Mouse (Mus musculus): ENCODE results near the gene Agbl1. TPM values are rescaled to one million over a fixed set of nuclear protein-coding genes. Genes with fewer than 3 reads are reported as not detected.

Gene Agbl1
- polyA plus RNA-seq, 1 experiment from 2014 or later = not detected

GRCm38 (mm10) chr7:77134860-77135259 lies 905.2 kb downstream of the Agbl1 start:
- peaks cover 3% of the 10 kb centered on the region; the same call in 1 of the 2 replicates for H3K4me1 ChIP-seq (replicated peaks; ENCODE audit: insufficient read depth, low read length)
- 89% methylated on average over 2 of the region's 2 CpGs for WGBS
- no peaks in the 10 kb centered on the region for H3K9me3 ChIP-seq (replicated peaks; ENCODE audit: low read length)
- ATAC-seq (replicated peaks; ENCODE audit: low FRiP score, low read depth) = no peak
- H3K4me3 ChIP-seq (replicated peaks; ENCODE audit: low read depth, low read length) = no peak overlapping the region
- no peak for DNase-seq (ENCODE audit: low spot score)
- H3K27ac ChIP-seq = no peak overlapping the region
- no peaks in the 10 kb centered on the region for H3K27me3 ChIP-seq (ENCODE audit: insufficient read depth, low read length)
- no peak for TF ChIP-seq CTCF (IDR thresholded peaks at IDR 0.05; ENCODE audit: low read depth)
- no peak overlapping the region for H3K4me2 ChIP-seq (ENCODE audit: low read length)
- no peak overlapping the region for H3K9ac ChIP-seq (ENCODE audit: low read depth, low read length)
- no peaks in the 10 kb centered on the region for H3K36me3 ChIP-seq (ENCODE audit: insufficient read depth, low read length)

DNA sequence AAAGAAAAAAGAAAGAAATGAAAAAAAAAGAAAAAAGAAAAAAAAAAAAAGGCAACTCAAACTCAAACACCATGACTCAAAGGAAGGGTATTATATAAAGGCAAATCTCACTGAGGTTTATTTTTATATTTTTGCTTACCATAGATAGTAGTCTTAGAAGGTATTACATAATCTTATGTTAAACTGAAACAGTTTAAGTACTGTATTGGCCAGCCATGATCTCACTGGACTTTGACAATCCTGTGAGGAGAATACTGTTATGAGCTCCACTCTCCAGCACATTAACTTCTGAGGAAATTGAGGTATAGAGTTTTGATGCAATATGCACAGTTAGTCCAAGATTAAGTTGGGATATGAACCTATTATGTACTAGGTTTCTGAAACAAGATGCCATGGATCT lies 909.0 kb downstream of the Agbl1 start:
- Histone ChIP-seq H3K36me3 (ENCODE audit: insufficient read depth, low read length) (no peaks in the 10 kb centered on the region), H3K27me3 (ENCODE audit: insufficient read depth, low read length) (no peaks in the 10 kb centered on the region), H3K4me3 (replicated peaks; ENCODE audit: low read depth, low read length) (no peak overlapping the region), H3K27ac (no peak overlapping the region), H3K4me2 (ENCODE audit: low read length) (no peak overlapping the region), H3K9me3 (replicated peaks; ENCODE audit: low read length) (no peaks in the 10 kb centered on the region), H3K4me1 (replicated peaks; ENCODE audit: insufficient read depth, low read length) (no peaks in the 10 kb centered on the region), H3K9ac (ENCODE audit: low read depth, low read length) (no peak overlapping the region)
- DNase-seq (ENCODE audit: low spot score) (no peak), ATAC-seq (replicated peaks; ENCODE audit: low FRiP score, low read depth) (no peak)
- no peak for TF ChIP-seq CTCF (IDR thresholded peaks at IDR 0.05; ENCODE audit: low read depth)

DNA sequence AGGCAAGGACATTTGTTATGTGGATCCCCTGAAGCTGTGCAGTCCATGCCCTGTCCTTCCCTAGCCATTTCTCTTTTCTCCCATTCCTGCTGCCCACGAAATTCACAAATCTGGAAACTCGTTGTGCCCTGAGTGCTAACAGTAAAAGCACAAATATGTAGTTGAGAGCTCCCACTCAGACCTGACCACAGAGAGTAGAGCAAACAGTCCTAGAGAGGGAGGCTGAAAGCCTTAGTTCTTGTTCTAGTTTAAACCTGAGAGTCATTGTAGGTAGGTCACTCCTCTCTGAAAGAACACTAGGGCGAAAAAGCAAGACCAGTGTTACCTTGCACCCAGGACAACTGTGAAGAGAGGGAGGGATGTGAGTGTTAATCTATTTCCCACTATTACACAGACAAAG lies 917.8 kb downstream of the Agbl1 start:
- TF ChIP-seq CTCF (IDR thresholded peaks at IDR 0.05; ENCODE audit: low read depth) = no peak
- DNase-seq (ENCODE audit: low spot score) = no peak
- WGBS = 77% methylated on average over 3 of the region's 3 CpGs
- Histone ChIP-seq H3K36me3 (ENCODE audit: insufficient read depth, low read length) (no peaks in the 10 kb centered on the region), H3K4me3 (replicated peaks; ENCODE audit: low read depth, low read length) (no peak overlapping the region), H3K9me3 (replicated peaks; ENCODE audit: low read length) (no peaks in the 10 kb centered on the region), H3K4me2 (ENCODE audit: low read length) (no peak overlapping the region), H3K4me1 (replicated peaks; ENCODE audit: insufficient read depth, low read length) (no peaks in the 10 kb centered on the region), H3K9ac (ENCODE audit: low read depth, low read length) (no peak overlapping the region), H3K27ac (no peak overlapping the region), H3K27me3 (ENCODE audit: insufficient read depth, low read length) (no peaks in the 10 kb centered on the region)
- ATAC-seq (replicated peaks; ENCODE audit: low FRiP score, low read depth) = no peak

- WGBS = 70% methylated on average over 4 of the region's 4 CpGs
- Histone ChIP-seq H3K4me1 (replicated peaks; ENCODE audit: insufficient read depth, low read length) (no peaks in the 10 kb centered on the region), H3K4me3 (replicated peaks; ENCODE audit: low read depth, low read length) (no peak overlapping the region), H3K9ac (ENCODE audit: low read depth, low read length) (no peak overlapping the region), H3K27me3 (ENCODE audit: insufficient read depth, low read length) (no peaks in the 10 kb centered on the region), H3K36me3 (ENCODE audit: insufficient read depth, low read length) (no peaks in the 10 kb centered on the region), H3K27ac (no peak overlapping the region), H3K9me3 (replicated peaks; ENCODE audit: low read length) (no peaks in the 10 kb centered on the region), H3K4me2 (ENCODE audit: low read length) (no peak overlapping the region)
- DNase-seq (ENCODE audit: low spot score) = no peak
- no peak for TF ChIP-seq CTCF (IDR thresholded peaks at IDR 0.05; ENCODE audit: low read depth)
- no peak for ATAC-seq (replicated peaks; ENCODE audit: low FRiP score, low read depth)
These were observed 919.1 kb downstream of the Agbl1 start for GRCm38 (mm10) chr7:77148820-77149219.

GRCm38 (mm10) chr7:77149846-77150245 lies 920.2 kb downstream of the Agbl1 start:
- no peak for TF ChIP-seq CTCF (IDR thresholded peaks at IDR 0.05; ENCODE audit: low read depth)
- no peaks in the 10 kb centered on the region for H3K36me3 ChIP-seq (ENCODE audit: insufficient read depth, low read length)
- H3K4me1 ChIP-seq (replicated peaks; ENCODE audit: insufficient read depth, low read length) = no peaks in the 10 kb centered on the region
- H3K27me3 ChIP-seq (ENCODE audit: insufficient read depth, low read length) = no peaks in the 10 kb centered on the region
- WGBS = 77% methylated on average over 2 of the region's 2 CpGs
- H3K4me2 ChIP-seq (ENCODE audit: low read length) = no peak overlapping the region
- no peak overlapping the region for H3K4me3 ChIP-seq (replicated peaks; ENCODE audit: low read depth, low read length)
- no peak overlapping the region for H3K27ac ChIP-seq
- no peaks in the 10 kb centered on the region for H3K9me3 ChIP-seq (replicated peaks; ENCODE audit: low read length)
- no peak for DNase-seq (ENCODE audit: low spot score)
- no peak overlapping the region for H3K9ac ChIP-seq (ENCODE audit: low read depth, low read length)
- no peak for ATAC-seq (replicated peaks; ENCODE audit: low FRiP score, low read depth)

DNA sequence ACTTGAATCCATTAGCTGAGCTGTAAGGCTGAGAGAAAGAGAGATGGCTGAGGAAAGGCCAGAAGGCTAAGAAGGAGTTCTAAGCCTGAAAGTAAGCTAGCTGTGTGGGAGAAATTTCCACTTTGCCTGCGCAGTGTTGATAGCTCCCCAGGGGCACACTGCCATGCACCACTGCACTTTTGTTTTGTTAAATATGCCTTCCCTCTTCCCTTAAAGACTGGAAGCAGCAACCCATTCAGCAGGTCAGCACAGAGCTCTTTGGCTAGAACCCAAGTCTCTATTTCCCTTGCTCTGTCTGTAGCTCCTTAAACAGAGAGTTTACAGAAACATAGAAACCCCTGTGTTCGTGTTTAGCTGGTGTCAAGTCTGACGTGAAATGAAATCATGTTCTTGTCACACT lies 922.7 kb downstream of the Agbl1 start:
- H3K27ac ChIP-seq = no peak overlapping the region
- no peak overlapping the region for H3K4me2 ChIP-seq (ENCODE audit: low read length)
- DNase-seq (ENCODE audit: low spot score) (no peak), ATAC-seq (replicated peaks; ENCODE audit: low FRiP score, low read depth) (no peak)
- no peak overlapping the region for H3K9ac ChIP-seq (ENCODE audit: low read depth, low read length)
- TF ChIP-seq CTCF (IDR thresholded peaks at IDR 0.05; ENCODE audit: low read depth) = no peak
- no peaks in the 10 kb centered on the region for H3K36me3 ChIP-seq (ENCODE audit: insufficient read depth, low read length)
- H3K4me3 ChIP-seq (replicated peaks; ENCODE audit: low read depth, low read length) = no peak overlapping the region
- 14% methylated on average over 3 of the region's 3 CpGs for WGBS
- H3K4me1 ChIP-seq (replicated peaks; ENCODE audit: insufficient read depth, low read length) = no peaks in the 10 kb centered on the region
- H3K9me3 ChIP-seq (replicated peaks; ENCODE audit: low read length) = no peaks in the 10 kb centered on the region
- H3K27me3 ChIP-seq (ENCODE audit: insufficient read depth, low read length) = no peaks in the 10 kb centered on the region

DNA sequence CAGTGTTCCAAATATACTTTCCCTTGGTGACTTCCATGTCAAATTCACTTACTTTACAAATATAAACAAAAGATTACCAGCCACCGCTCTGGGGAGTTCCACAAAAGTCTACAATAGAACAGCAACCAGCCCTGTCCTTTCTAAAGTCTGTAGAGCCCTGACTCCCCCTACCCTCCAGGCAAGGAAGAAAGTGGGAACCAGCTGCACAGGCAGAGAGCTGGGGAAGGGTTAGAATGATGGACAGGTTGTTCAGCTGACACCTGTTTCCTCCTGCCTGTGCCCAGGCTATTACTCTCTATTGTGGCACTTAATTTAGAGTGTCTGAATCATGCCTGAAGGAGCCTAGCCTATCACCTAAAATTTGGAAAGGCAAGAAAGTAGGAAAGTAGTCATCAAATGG lies 923.2 kb downstream of the Agbl1 start:
- Histone ChIP-seq H3K4me2 (ENCODE audit: low read length) (no peak overlapping the region), H3K4me3 (replicated peaks; ENCODE audit: low read depth, low read length) (no peak overlapping the region), H3K36me3 (ENCODE audit: insufficient read depth, low read length) (no peaks in the 10 kb centered on the region), H3K27ac (no peak overlapping the region), H3K27me3 (ENCODE audit: insufficient read depth, low read length) (no peaks in the 10 kb centered on the region), H3K9ac (ENCODE audit: low read depth, low read length) (no peak overlapping the region), H3K4me1 (replicated peaks; ENCODE audit: insufficient read depth, low read length) (no peaks in the 10 kb centered on the region), H3K9me3 (replicated peaks; ENCODE audit: low read length) (no peaks in the 10 kb centered on the region)
- ATAC-seq (replicated peaks; ENCODE audit: low FRiP score, low read depth) (no peak), DNase-seq (ENCODE audit: low spot score) (no peak)
- no peak for TF ChIP-seq CTCF (IDR thresholded peaks at IDR 0.05; ENCODE audit: low read depth)
- WGBS = 66% methylated on average over 1 of the region's 1 CpGs
